Mouse (Mus musculus) lung, postnatal 10 days (tissue): ENCODE data around the gene Rrp15.

ENCODE experiments used
- DNase-seq: peaks from one replicate; pipeline ENCODE4 v3.0.0; 2021

Gene Rrp15

GRCm38 (mm10) chr1:186712802-186713471 is 36.2 kb downstream of the Rrp15 start:
- peak; percentile 72 for DNase-seq

GRCm38 (mm10) chr1:186705915-186706248 is 43.3 kb downstream of the Rrp15 start, which contains the start of gene Tgfb2:
Gene Tgfb2, minus strand, starts transcription at chr1:186705989.
- DNase-seq: peak; percentile 74

- DNase-seq: peak; percentile 84
These were observed 43.8 kb downstream of the Rrp15 start for GRCm38 (mm10) chr1:186705203-186705914.

- peak; percentile 48 for DNase-seq
These were observed 45.0 kb downstream of the Rrp15 start for GRCm38 (mm10) chr1:186703980-186704701.

- DNase-seq: peak; percentile 39
These were observed 45.7 kb downstream of the Rrp15 start for GRCm38 (mm10) chr1:186703256-186703979.

GRCm38 (mm10) chr1:186702391-186703255 is 46.5 kb downstream of the Rrp15 start:
- DNase-seq: peak; percentile 47

- DNase-seq: no peak
These were observed 47.8 kb downstream of the Rrp15 start for GRCm38 (mm10) chr1:186701206-186701905.

GRCm38 (mm10) chr1:186700496-186700895 is 48.7 kb downstream of the Rrp15 start:
- DNase-seq: no peak

GRCm38 (mm10) chr1:186698583-186699338 is 50.4 kb downstream of the Rrp15 start:
- DNase-seq: no peak

- no peak for DNase-seq
These were observed 52.9 kb downstream of the Rrp15 start for GRCm38 (mm10) chr1:186696231-186696630.

GRCm38 (mm10) chr1:186695361-186695760 is 53.8 kb downstream of the Rrp15 start:
- peak; percentile 64 for DNase-seq

GRCm38 (mm10) chr1:186692370-186692769 is 56.8 kb downstream of the Rrp15 start:
- no peak for DNase-seq

- DNase-seq: no peak
These were observed 57.5 kb downstream of the Rrp15 start for GRCm38 (mm10) chr1:186691708-186692107.

GRCm38 (mm10) chr1:186684041-186684440 is 65.1 kb downstream of the Rrp15 start:
- peak; percentile 27 for DNase-seq

- DNase-seq: peak; percentile 25
These were observed 66.6 kb downstream of the Rrp15 start for GRCm38 (mm10) chr1:186682606-186683005.

GRCm38 (mm10) chr1:186677614-186678013 is 71.5 kb downstream of the Rrp15 start:
- DNase-seq: no peak

- DNase-seq: no peak
These were observed 73.0 kb downstream of the Rrp15 start for GRCm38 (mm10) chr1:186676199-186676598.

GRCm38 (mm10) chr1:186675263-186675662 is 73.9 kb downstream of the Rrp15 start:
- DNase-seq: peak; percentile 37

GRCm38 (mm10) chr1:186674621-186675020 is 74.5 kb downstream of the Rrp15 start:
- DNase-seq: no peak

- DNase-seq: no peak
These were observed 76.0 kb downstream of the Rrp15 start for GRCm38 (mm10) chr1:186673166-186673565.
